Mouse (Mus musculus): ENCODE results near the gene Ltb. TPM values are rescaled to one million over a fixed set of nuclear protein-coding genes. Genes with fewer than 3 reads are reported as not detected.
"Not testable (repeated sequence)": the region's sequence is repeated elsewhere in the genome, so short reads cannot be mapped to it uniquely, and the experiment has no call there.

The Ltb gene
- total and polyA plus RNA-seq, 3 experiments = 1.1 to 1.5 TPM; not detected in 1

GRCm38 (mm10) chr17:35233114-35233980 is 39.1 kb downstream of the Ltb start, which contains the start of gene Atp6v1g2:
TSS of gene Atp6v1g2 (plus strand) at chr17:35233660.
- H3K4me1 ChIP-seq (ENCODE audit: control insufficient read depth in 1 of 2, insufficient read depth in 2 of 2, low read length in 2 of 2) = peaks cover 0 to 9% of the 10 kb centered on the region in 2 experiments; a peak in 2 of 4 replicates
- H3K27ac ChIP-seq (ENCODE audit: control insufficient read depth, low read depth, low read length) = peak within 1 kb of the TSS; percentile 98
- H3K79me2 ChIP-seq (ENCODE audit: control insufficient read depth, insufficient read depth, low read length, poor library complexity) = peaks cover 26% of the 10 kb centered on the region
- peaks cover 6 to 13% of the 10 kb centered on the region in 2 experiments for H3K36me3 ChIP-seq (ENCODE audit: control insufficient read depth in 1 of 2, insufficient read depth in 2 of 2, low read length in 2 of 2)
- peak within 1 kb of the TSS; percentile 64 to 94 for H3K4me3 ChIP-seq (ENCODE audit: control insufficient read depth in 1 of 2, insufficient read depth in 1 of 2, low read depth in 2 of 2, low read length in 2 of 2)
- no peak for TF ChIP-seq ZC3H11A (IDR thresholded peaks at IDR 0.05; ENCODE audit: low read depth, low read length)
- TF ChIP-seq ETS1 (IDR thresholded peaks at IDR 0.05; ENCODE audit: low read depth, low read length) = no peak
- TF ChIP-seq GABPA (IDR thresholded peaks at IDR 0.05; ENCODE audit: low read depth, low read length) = no peak
- TF ChIP-seq TCF12 (IDR thresholded peaks at IDR 0.05; ENCODE audit: low read depth, low read length) = no peak
- no peak for TF ChIP-seq USF1 (IDR thresholded peaks at IDR 0.05; ENCODE audit: low read depth, low read length)
- no peak for TF ChIP-seq SIN3A (IDR thresholded peaks at IDR 0.05; ENCODE audit: low read length)
- TF ChIP-seq ZKSCAN1 (IDR thresholded peaks at IDR 0.05; ENCODE audit: low read depth, low read length) = no peak
- TF ChIP-seq RCOR1 (IDR thresholded peaks at IDR 0.05; ENCODE audit: low read depth, low read length) = no peak
- TF ChIP-seq TBP (IDR thresholded peaks at IDR 0.05; ENCODE audit: low read depth, low read length) = no peak
- TF ChIP-seq MYC (IDR thresholded peaks at IDR 0.05; ENCODE audit: low read depth, low read length) = no peak
- TF ChIP-seq CTCF (IDR thresholded peaks at IDR 0.05 in 2 of 3, conservative IDR thresholded peaks at IDR 0.05 in 1 of 3; ENCODE audit: control insufficient read depth in 1 of 3, insufficient read depth in 1 of 3, low read depth in 2 of 3, low read length in 3 of 3, poor library complexity in 1 of 3, severe bottlenecking in 1 of 3) = no peak
- TF ChIP-seq NRF1 (IDR thresholded peaks at IDR 0.05; ENCODE audit: insufficient read depth, low read depth, low read length, poor library complexity, severe bottlenecking) = no peak
- no peak for TF ChIP-seq NELFE (IDR thresholded peaks at IDR 0.05; ENCODE audit: low read depth, low read length)
- no peak for TF ChIP-seq GATA1 (IDR thresholded peaks at IDR 0.05; ENCODE audit: low read depth, low read length)
- no peak for TF ChIP-seq HCFC1 (IDR thresholded peaks at IDR 0.05; ENCODE audit: low read depth, low read length)
- no peak for TF ChIP-seq MAFK (IDR thresholded peaks at IDR 0.05; ENCODE audit: borderline replicate concordance, low read depth, low read length)
- no peak for TF ChIP-seq CHD2 (IDR thresholded peaks at IDR 0.05; ENCODE audit: low read length)
- TF ChIP-seq MEF2A (IDR thresholded peaks at IDR 0.05; ENCODE audit: extremely low read depth, insufficient replicate concordance, low read depth, low read length, poor library complexity, severe bottlenecking) = no peak
- TF ChIP-seq ZNF384 (IDR thresholded peaks at IDR 0.05; ENCODE audit: low read depth, low read length) = no peak
- H3K27me3 ChIP-seq (ENCODE audit: control insufficient read depth in 1 of 2, insufficient read depth in 2 of 2, low read length in 2 of 2) = no peaks in the 10 kb centered on the region
- DNase-seq (ENCODE audit: low read depth, low spot score) = peak; percentile 47
- peak within 1 kb of the TSS; percentile 94 for H3K9ac ChIP-seq (ENCODE audit: control insufficient read depth, low read depth, low read length, poor library complexity, severe bottlenecking)
- H3K9me3 ChIP-seq (replicated peaks; ENCODE audit: insufficient read depth, low read length) = no peaks in the 10 kb centered on the region

- H3K36me3 ChIP-seq (ENCODE audit: control insufficient read depth in 1 of 2, insufficient read depth in 2 of 2, low read length in 2 of 2) = peaks cover 6 to 12% of the 10 kb centered on the region in 2 experiments
- not testable (repeated sequence) for H3K27ac ChIP-seq (ENCODE audit: control insufficient read depth, low read depth, low read length); H3K4me1 ChIP-seq (ENCODE audit: control insufficient read depth in 1 of 2, insufficient read depth in 2 of 2, low read length in 2 of 2); DNase-seq (ENCODE audit: low read depth, low spot score); H3K9me3 ChIP-seq (replicated peaks; ENCODE audit: insufficient read depth, low read length); H3K27me3 ChIP-seq (ENCODE audit: control insufficient read depth in 1 of 2, insufficient read depth in 2 of 2, low read length in 2 of 2)
- peak overlapping the region; percentile 12; the same call in 1 of the 2 replicates for H3K9ac ChIP-seq (ENCODE audit: control insufficient read depth, low read depth, low read length, poor library complexity, severe bottlenecking)
- H3K79me2 ChIP-seq (ENCODE audit: control insufficient read depth, insufficient read depth, low read length, poor library complexity) = peaks cover 26% of the 10 kb centered on the region
- peak overlapping the region; percentile 64 to 94 for H3K4me3 ChIP-seq (ENCODE audit: control insufficient read depth in 1 of 2, insufficient read depth in 1 of 2, low read depth in 2 of 2, low read length in 2 of 2)
These were observed 39.9 kb downstream of the Ltb start for GRCm38 (mm10) chr17:35234090-35234489.
